Mouse (Mus musculus) cerebellum, adult 2 months (tissue): ENCODE measurements around the gene Tspo.

Experiments used
- CTCF ChIP-seq: fragments of 200-500 bp; IDR thresholded peaks from 2 replicates; pipeline ENCODE4 v1.5.1; 2011; ENCODE audit warnings: low read depth, mild to moderate bottlenecking, control low read depth, low read length, moderate library complexity, borderline replicate concordance; ENCODE audit not compliant: insufficient read depth
- POLR2A ChIP-seq: fragments of 200-500 bp; IDR thresholded peaks from 2 replicates; pipeline ENCODE4 v1.6.1; 2011; ENCODE audit warnings: low read length, control low read depth, borderline replicate concordance; ENCODE audit not compliant: insufficient read depth

- TF ChIP-seq POLR2A: no peak
- no peak for TF ChIP-seq CTCF
Measured at GRCm38 (mm10) chr15:83606700-83607099, 43.3 kb downstream of the Tspo start.
